Mouse (Mus musculus) stomach, postnatal 0 days (tissue): ENCODE measurements around the gene Cyb5b. TPM values are rescaled to one million over a fixed set of nuclear protein-coding genes. Genes with fewer than 3 reads are reported as not detected.
"Not testable (repeated sequence)": the region's sequence is repeated elsewhere in the genome, so short reads cannot be mapped to it uniquely, and the experiment has no call there.

Experiments used
- ATAC-seq: fragments of 200-750 bp; cut with Nextera tagmentation; 2 replicates; pipeline ENCODE4 v1.8.0; 2017; ENCODE audit not compliant: low FRiP score, low TSS enrichment
- DNase-seq: peaks from one replicate; pipeline ENCODE4 v3.0.0-alpha.2; 2016; ENCODE audit warnings: low spot score
- H3K27ac ChIP-seq: fragments of 300-500 bp; sonication (generic); replicated peaks from 2 replicates; pipeline ENCODE4 v1.5.1; 2014; ENCODE audit warnings: mild to moderate bottlenecking, control low read depth
- H3K27me3 ChIP-seq: fragments of 300-500 bp; sonication (generic); 2 replicates; pipeline ENCODE4 v1.6.1; 2014; ENCODE audit warnings: low read length; ENCODE audit not compliant: control insufficient read depth, insufficient read depth
- H3K36me3 ChIP-seq: fragments of 300-500 bp; sonication (generic); 2 replicates; pipeline ENCODE4 v1.6.1; 2014; ENCODE audit warnings: low read length, mixed read lengths; ENCODE audit not compliant: control insufficient read depth, insufficient read depth
- H3K4me1 ChIP-seq: fragments of 300-500 bp; sonication (generic); replicated peaks from 2 replicates; pipeline ENCODE4 v1.6.1; 2014; ENCODE audit warnings: antibody characterized with exemption; ENCODE audit not compliant: control insufficient read depth, insufficient read depth
- H3K4me2 ChIP-seq: fragments of 300-500 bp; sonication (generic); replicated peaks from 2 replicates; pipeline ENCODE4 v1.6.1; 2014; ENCODE audit warnings: low read depth, mild to moderate bottlenecking, control low read depth, moderate library complexity
- H3K4me3 ChIP-seq: fragments of 300-500 bp; sonication (generic); 2 replicates; pipeline ENCODE4 v1.5.1; 2014; ENCODE audit warnings: low read depth, low read length, control low read depth
- H3K9ac ChIP-seq: fragments of 300-500 bp; sonication (generic); 2 replicates; pipeline ENCODE4 v1.6.1; 2014; ENCODE audit warnings: mild to moderate bottlenecking, low read length, control low read depth, mixed read lengths
- H3K9me3 ChIP-seq: fragments of 300-500 bp; sonication (generic); 2 replicates; pipeline ENCODE4 v1.6.1; 2016; ENCODE audit warnings: low read length; ENCODE audit not compliant: control insufficient read depth
- CTCF ChIP-seq: IDR thresholded peaks from 2 replicates; pipeline ENCODE4 v1.5.1; 2016; ENCODE audit warnings: antibody characterized with exemption, low read depth, mild to moderate bottlenecking, moderate library complexity
- EP300 ChIP-seq: optimal IDR thresholded peaks from 2 replicates; pipeline ENCODE3; 2016; ENCODE audit warnings: antibody characterized with exemption
- WGBS: fragments of 180-500 bp; shearing (Covaris S2); extraction: QIAGEN DNeasy Blood & Tissue Kit; methylation state at CpG from one replicate; pipeline ENCODE4 v1.1.7; 2014; 5-methylcytosine and 5-hydroxymethylcytosine counted together
- polyA plus RNA-seq: library from polyadenylated mRNA; unstranded; fragments of >200 nt; fragmentation: Nextera tagmentation; extraction: Ambion mirVana; gene quantifications from 2 replicates; pipeline ENCODE4 v1.2.1, GENCODE M21; 2015

Cyb5b gene
- polyA plus RNA-seq, 1 experiment from 2014 or later = 52.6 TPM

DNA sequence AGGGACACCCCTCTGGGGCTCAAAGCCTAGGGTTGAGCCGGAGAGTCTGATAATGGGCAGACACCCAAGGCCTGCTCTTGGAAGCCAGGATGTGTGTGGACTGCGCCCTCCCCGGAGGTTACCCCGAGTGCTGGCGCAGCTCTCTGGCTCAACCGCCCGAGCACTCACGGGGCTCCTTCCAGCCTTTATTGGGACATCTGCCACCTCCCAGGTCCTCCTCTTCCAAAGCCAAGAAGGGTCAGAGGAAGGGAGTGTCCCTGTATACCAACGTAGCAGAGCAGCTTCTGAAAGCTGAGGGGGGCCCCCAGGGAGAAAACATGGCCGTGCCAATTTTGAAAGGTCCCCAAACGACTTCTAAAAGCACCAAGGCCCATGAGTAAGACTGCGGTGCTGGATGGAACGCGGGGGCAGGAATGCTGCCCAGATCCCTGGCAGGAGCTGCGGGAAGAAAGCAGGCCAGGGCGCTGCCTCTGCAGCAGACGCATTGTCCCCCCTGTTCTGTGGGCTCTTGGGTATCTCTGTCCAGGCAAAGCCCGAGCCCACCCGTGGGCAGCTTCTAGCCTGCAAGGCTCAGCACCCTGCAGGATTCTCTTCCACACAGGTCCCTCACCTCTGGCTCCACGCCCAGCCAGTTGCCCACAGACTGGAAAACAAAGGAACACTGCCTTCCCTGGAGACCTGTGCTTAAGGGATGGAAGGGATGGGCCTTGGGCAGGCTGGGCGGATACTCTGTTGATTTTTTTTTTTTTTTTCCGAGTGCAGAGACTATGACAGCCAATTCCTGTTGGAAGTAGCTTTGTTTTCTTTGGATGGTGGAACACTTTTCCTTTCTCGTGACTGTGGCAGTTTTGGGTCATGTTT lies 55.5 kb downstream of the Cyb5b start:
- peak; percentile 37 for DNase-seq

DNA sequence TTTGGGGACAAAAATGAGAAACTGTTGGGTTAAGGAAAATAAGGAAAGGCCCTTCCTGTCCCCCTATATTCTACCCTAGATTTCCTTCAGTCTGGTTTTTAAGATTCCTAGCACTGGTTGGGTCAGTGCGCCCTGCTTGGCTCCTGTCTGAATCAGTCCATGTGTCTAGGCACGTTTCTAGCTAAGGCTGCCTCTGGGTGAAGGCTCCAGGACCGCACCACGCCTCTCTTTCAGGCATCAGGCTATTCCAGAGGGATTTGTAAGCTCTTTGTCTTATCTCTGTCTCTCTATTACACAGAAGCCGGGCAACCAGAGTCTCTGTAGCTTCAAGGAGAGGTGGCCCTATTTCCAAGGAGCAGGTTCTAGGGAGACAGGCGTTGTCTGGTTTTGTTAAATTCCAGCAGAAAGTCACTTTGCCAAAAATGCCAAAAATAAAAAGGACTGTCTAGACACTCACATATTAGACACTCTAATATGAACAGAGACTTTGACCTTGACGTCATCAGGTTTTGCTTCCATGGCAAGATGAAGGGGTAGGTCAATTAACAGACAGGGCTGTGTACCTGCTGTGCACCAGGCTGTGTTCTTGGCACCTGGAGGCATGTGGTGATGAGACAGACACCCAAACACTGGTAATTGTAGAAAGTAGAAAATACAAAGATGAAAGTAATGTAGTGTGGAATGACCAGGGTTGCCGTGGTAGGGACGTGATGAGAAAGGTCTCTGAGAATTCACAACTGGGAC lies 56.5 kb downstream of the Cyb5b start:
- ATAC-seq (no peak), DNase-seq (no peak)
- no peaks in the 10 kb centered on the region for H3K9me3 ChIP-seq
- TF ChIP-seq CTCF = no peak
- TF ChIP-seq EP300 = no peak
- H3K4me1 ChIP-seq = peaks cover 3% of the 10 kb centered on the region; the same call in 1 of the 2 replicates
- WGBS = 71% methylated on average over 9 of the region's 9 CpGs
- H3K4me2 ChIP-seq = no peak overlapping the region
- no peak overlapping the region for H3K9ac ChIP-seq
- no peak overlapping the region for H3K4me3 ChIP-seq
- no peak overlapping the region for H3K27ac ChIP-seq
- no peaks in the 10 kb centered on the region for H3K27me3 ChIP-seq
- H3K36me3 ChIP-seq = no peaks in the 10 kb centered on the region

More for the DNA sequence above, 55.5 kb downstream of the Cyb5b start:
- peak; percentile 61 for ATAC-seq
- Histone ChIP-seq H3K4me3 (no peak overlapping the region), H3K27ac (peak overlapping the region; percentile 78), H3K4me2 (peak overlapping the region; percentile 27), H3K27me3 (no peaks in the 10 kb centered on the region), H3K9me3 (no peaks in the 10 kb centered on the region), H3K36me3 (no peaks in the 10 kb centered on the region), H3K9ac (peak overlapping the region; percentile 36), H3K4me1 (peaks cover 3% of the 10 kb centered on the region; the same call in 1 of the 2 replicates)
- TF ChIP-seq EP300 (no peak), CTCF (no peak)
- WGBS = 41% methylated on average over 23 of the region's 23 CpGs

DNA sequence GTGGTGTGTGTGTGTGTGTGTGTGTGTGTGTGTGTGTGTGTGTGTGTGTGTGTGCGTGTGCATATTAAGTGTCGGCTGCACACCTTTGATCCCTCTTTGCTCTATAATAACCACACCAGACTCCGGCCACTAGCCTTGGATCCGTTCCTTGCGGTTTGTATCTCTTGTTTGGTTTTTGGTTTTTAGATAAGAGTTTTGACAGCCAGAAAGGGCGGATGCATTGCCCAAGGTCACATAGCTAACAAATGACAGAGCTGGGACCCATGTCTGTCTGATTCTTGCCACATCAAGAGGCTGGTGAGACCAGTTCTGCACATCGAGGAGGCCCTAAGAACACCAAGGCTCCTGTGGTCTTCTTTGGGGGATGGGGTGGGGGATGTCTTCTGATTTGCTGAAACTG lies 58.7 kb downstream of the Cyb5b start:
- ATAC-seq (no peak), DNase-seq (no peak)
- no peaks in the 10 kb centered on the region for H3K27me3 ChIP-seq
- H3K9ac ChIP-seq = no peak overlapping the region
- H3K4me2 ChIP-seq = no peak overlapping the region
- H3K4me1 ChIP-seq = peaks cover 3% of the 10 kb centered on the region; the same call in 1 of the 2 replicates
- H3K9me3 ChIP-seq = no peaks in the 10 kb centered on the region
- 59% methylated on average over 7 of the region's 7 CpGs for WGBS
- no peak overlapping the region for H3K4me3 ChIP-seq
- H3K27ac ChIP-seq = no peak overlapping the region
- TF ChIP-seq CTCF = no peak
- TF ChIP-seq EP300 = no peak
- no peaks in the 10 kb centered on the region for H3K36me3 ChIP-seq

DNA sequence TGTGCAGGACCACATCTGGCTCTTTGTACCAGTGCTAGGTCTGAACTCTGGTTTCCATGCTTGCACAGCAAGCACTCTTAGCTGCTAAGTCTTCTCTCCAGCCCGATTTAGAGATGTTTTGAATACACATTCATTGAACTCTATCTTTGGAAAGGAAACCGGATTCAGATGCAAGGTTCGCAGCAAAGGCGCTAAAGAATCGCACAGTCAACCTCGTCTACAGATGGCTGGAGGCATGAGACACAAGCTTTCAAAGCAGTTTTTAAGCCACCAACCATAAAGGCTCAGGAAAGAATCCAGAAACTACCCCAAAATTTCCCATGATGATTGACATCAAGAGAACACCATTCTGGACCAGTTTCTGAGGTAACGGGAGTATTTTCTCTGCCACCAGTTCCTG lies 61.6 kb downstream of the Cyb5b start:
- no peaks in the 10 kb centered on the region for H3K27me3 ChIP-seq
- WGBS = 89% methylated on average over 7 of the region's 7 CpGs
- H3K9me3 ChIP-seq = no peaks in the 10 kb centered on the region
- H3K9ac ChIP-seq = no peak overlapping the region
- no peak for TF ChIP-seq CTCF
- TF ChIP-seq EP300 = no peak
- no peaks in the 10 kb centered on the region for H3K4me1 ChIP-seq
- no peaks in the 10 kb centered on the region for H3K36me3 ChIP-seq
- ATAC-seq (no peak), DNase-seq (no peak)
- no peak overlapping the region for H3K4me3 ChIP-seq
- H3K4me2 ChIP-seq = no peak overlapping the region
- H3K27ac ChIP-seq = no peak overlapping the region

GRCm38 (mm10) chr8:107217230-107217629 lies 66.8 kb downstream of the Cyb5b start:
- H3K4me2 ChIP-seq, H3K9me3 ChIP-seq, H3K27ac ChIP-seq, ATAC-seq, H3K4me3 ChIP-seq, H3K27me3 ChIP-seq, DNase-seq, H3K4me1 ChIP-seq, H3K9ac ChIP-seq, H3K36me3 ChIP-seq: not testable (repeated sequence)
- 51% methylated on average over 6 of the region's 7 CpGs for WGBS

- no peak for TF ChIP-seq CTCF
- no peak for TF ChIP-seq EP300
- H3K9me3 ChIP-seq = no peaks in the 10 kb centered on the region
- H3K27ac ChIP-seq = no peak overlapping the region
- H3K27me3 ChIP-seq = no peaks in the 10 kb centered on the region
- no peak overlapping the region for H3K9ac ChIP-seq
- H3K36me3 ChIP-seq = no peaks in the 10 kb centered on the region
- no peak for ATAC-seq
- WGBS = 86% methylated on average over 8 of the region's 8 CpGs
- H3K4me3 ChIP-seq = no peak overlapping the region
- DNase-seq = no peak
- no peak overlapping the region for H3K4me2 ChIP-seq
- H3K4me1 ChIP-seq = no peaks in the 10 kb centered on the region
These were observed 67.7 kb downstream of the Cyb5b start for GRCm38 (mm10) chr8:107218091-107218490.
